Mouse (Mus musculus) left cerebral cortex, postnatal 10 days (tissue): ENCODE data around the gene 1700015G11Rik. TPM values are rescaled to one million over a fixed set of nuclear protein-coding genes. Genes with fewer than 3 reads are reported as not detected.
A peak's percentile ranks its signal among the peaks of the same experiment; 100 is the strongest.

Source experiments
- DNase-seq, 2 experiments: peaks; one replicate each; pipeline ENCODE4 v3.0.0; 2021 to 2022; ENCODE audit warnings: low spot score in 2 of 2, mixed read lengths in 1 of 2; ENCODE audit errors: extremely low spot score in 1 of 2
- intact Hi-C: fragments of 180-260 bp; cut with DNase I; formaldehyde crosslinking; loops from one replicate; pipeline ENCODE4 v1.15.1; 2025
- total RNA-seq, 2 experiments: library from RNA; stranded (reverse); gene quantifications; 2 replicates each; pipeline ENCODE4 v1.2.3; 2021

1700015G11Rik gene
- total RNA-seq, 2 experiments from 2014 or later, result not detected

- intact Hi-C loops, result loop anchor here (5.0 to 10.0 kb wide), 3 partner anchors 111 to 478 kb away; partner anchors contain the start of genes Fancf and Gas2
- no peak for DNase-seq
Measured at GRCm38 (mm10) chr7:51973091-51973490, 42.4 kb downstream of the 1700015G11Rik start.

GRCm38 (mm10) chr7:51972252-51972855 lies 43.2 kb downstream of the 1700015G11Rik start:
- peak in 1 of 2 experiments; percentile 59 for DNase-seq
- intact Hi-C loops, result loop anchor here (5.0 to 10.0 kb wide), 3 partner anchors 110 to 478 kb away; partner anchors contain the start of genes Fancf and Gas2

- intact Hi-C loops, result no loop called here
Measured at GRCm38 (mm10) chr7:51969379-51969778, 46.1 kb downstream of the 1700015G11Rik start.

GRCm38 (mm10) chr7:51967581-51967980 lies 47.9 kb downstream of the 1700015G11Rik start:
- intact Hi-C loops, result no loop called here
- no peak for DNase-seq

More at GRCm38 (mm10) chr7:51969379-51969778, 46.1 kb downstream of the 1700015G11Rik start:
- DNase-seq, result no peak

GRCm38 (mm10) chr7:51964681-51965080 lies 50.8 kb downstream of the 1700015G11Rik start:
- intact Hi-C loops, result no loop called here
- no peak for DNase-seq

GRCm38 (mm10) chr7:51962219-51962952 lies 53.1 kb downstream of the 1700015G11Rik start:
- DNase-seq, result no peak
- intact Hi-C loops, result no loop called here

Other genes with a start within 250 kb of the 1700015G11Rik start
- 10 to 100 TPM; 13.2 to 15.1 TPM for gene Gas2, start 153.7 kb downstream of the 1700015G11Rik start, total RNA-seq
- 1 to 10 TPM; 5.2 to 5.3 TPM for gene Fancf, start 153.5 kb downstream of the 1700015G11Rik start, total RNA-seq
- 10 to 100 TPM; 24.5 to 24.9 TPM for gene Svip, start 9.7 kb downstream of the 1700015G11Rik start, total RNA-seq